Mouse (Mus musculus) lung, embryonic 15.5 days (tissue): Measurements from ENCODE around the gene Thoc6. TPM values are rescaled to one million over a fixed set of nuclear protein-coding genes. Genes with fewer than 3 reads are reported as not detected.

Source experiments
- ATAC-seq: fragments of 200-750 bp; cut with Nextera tagmentation; 2 replicates; pipeline ENCODE4 v1.8.0; 2017; ENCODE audit warnings: moderate number of reproducible peaks, borderline replicate concordance; ENCODE audit not compliant: low FRiP score, low TSS enrichment; ENCODE audit errors: extremely low read depth
- H3K27ac ChIP-seq: fragments of 300-500 bp; sonication (generic); 2 replicates; pipeline ENCODE4 v1.5.1; 2015; ENCODE audit warnings: moderate library complexity, mild to moderate bottlenecking, inconsistent platforms
- H3K27me3 ChIP-seq: fragments of 300-500 bp; sonication (generic); 2 replicates; pipeline ENCODE4 v1.6.1; 2015; ENCODE audit warnings: inconsistent platforms
- H3K36me3 ChIP-seq: fragments of 300-500 bp; sonication (generic); 2 replicates; pipeline ENCODE4 v1.6.1; 2015; ENCODE audit warnings: inconsistent platforms
- H3K4me1 ChIP-seq: fragments of 300-500 bp; sonication (generic); 2 replicates; pipeline ENCODE4 v1.6.1; 2015; ENCODE audit warnings: inconsistent platforms
- H3K4me2 ChIP-seq: fragments of 300-500 bp; sonication (generic); 2 replicates; pipeline ENCODE4 v1.6.1; 2015; ENCODE audit warnings: inconsistent platforms, mild to moderate bottlenecking, moderate library complexity
- H3K4me3 ChIP-seq: fragments of 300-500 bp; sonication (generic); 2 replicates; pipeline ENCODE4 v1.5.1; 2015; ENCODE audit warnings: mild to moderate bottlenecking, inconsistent platforms
- H3K9ac ChIP-seq: fragments of 300-500 bp; sonication (generic); 2 replicates; pipeline ENCODE4 v1.6.1; 2015; ENCODE audit warnings: inconsistent platforms
- H3K9me3 ChIP-seq: fragments of 300-500 bp; sonication (generic); 2 replicates; pipeline ENCODE4 v1.6.1; 2016; ENCODE audit warnings: inconsistent platforms
- WGBS: fragments of 180-500 bp; shearing (Covaris S2); methylation state at CpG from one replicate; pipeline ENCODE4 v1.1.7; 2015; 5-methylcytosine and 5-hydroxymethylcytosine counted together
- polyA plus RNA-seq: library from polyadenylated mRNA; unstranded; fragments of >200 nt; fragmentation: Nextera tagmentation; extraction: Ambion mirVana; gene quantifications from 2 replicates; pipeline ENCODE4 v1.2.1, GENCODE M21; 2015

The Thoc6 gene
- polyA plus RNA-seq, 1 experiment from 2014 or later: 49.1 TPM

- WGBS: 75% methylated on average over 3 of the region's 3 CpGs
- ATAC-seq: no peak
- Histone ChIP-seq H3K9me3 (no peaks in the 10 kb centered on the region), H3K4me3 (no peak overlapping the region), H3K27ac (no peak overlapping the region), H3K36me3 (no peaks in the 10 kb centered on the region), H3K9ac (no peak overlapping the region), H3K4me2 (no peak overlapping the region), H3K27me3 (peaks cover 34% of the 10 kb centered on the region), H3K4me1 (no peaks in the 10 kb centered on the region)
Observed at GRCm38 (mm10) chr17:23658450-23658849, 15.2 kb downstream of the Thoc6 start.

GRCm38 (mm10) chr17:23654410-23654809 is 19.3 kb downstream of the Thoc6 start:
- H3K4me3 ChIP-seq: no peak overlapping the region
- no peak overlapping the region for H3K4me2 ChIP-seq
- H3K27ac ChIP-seq: no peak overlapping the region
- no peaks in the 10 kb centered on the region for H3K36me3 ChIP-seq
- ATAC-seq: no peak
- no peaks in the 10 kb centered on the region for H3K9me3 ChIP-seq
- 62% methylated on average over 2 of the region's 2 CpGs for WGBS
- no peaks in the 10 kb centered on the region for H3K4me1 ChIP-seq
- H3K27me3 ChIP-seq: no peaks in the 10 kb centered on the region; the same call in none of the 2 replicates
- no peak overlapping the region for H3K9ac ChIP-seq

GRCm38 (mm10) chr17:23654001-23654400 is 19.7 kb downstream of the Thoc6 start:
- no peak overlapping the region for H3K4me2 ChIP-seq
- H3K4me3 ChIP-seq: no peak overlapping the region
- 56% methylated on average over 6 of the region's 6 CpGs for WGBS
- H3K4me1 ChIP-seq: no peaks in the 10 kb centered on the region
- no peak overlapping the region for H3K9ac ChIP-seq
- H3K27me3 ChIP-seq: no peaks in the 10 kb centered on the region; the same call in 1 of the 2 replicates
- H3K36me3 ChIP-seq: no peaks in the 10 kb centered on the region
- H3K9me3 ChIP-seq: no peaks in the 10 kb centered on the region
- no peak for ATAC-seq
- H3K27ac ChIP-seq: no peak overlapping the region

- 76% methylated on average over 2 of the region's 2 CpGs for WGBS
- Histone ChIP-seq H3K9me3 (no peaks in the 10 kb centered on the region), H3K27ac (no peak overlapping the region), H3K36me3 (no peaks in the 10 kb centered on the region), H3K9ac (no peak overlapping the region), H3K4me2 (no peak overlapping the region), H3K27me3 (no peaks in the 10 kb centered on the region; the same call in 1 of the 2 replicates), H3K4me3 (no peak overlapping the region), H3K4me1 (no peaks in the 10 kb centered on the region)
- ATAC-seq: no peak
Observed at GRCm38 (mm10) chr17:23653324-23653723, 20.4 kb downstream of the Thoc6 start.

GRCm38 (mm10) chr17:23651363-23651762 is 22.3 kb downstream of the Thoc6 start:
- Histone ChIP-seq H3K4me3 (no peak overlapping the region), H3K36me3 (no peaks in the 10 kb centered on the region), H3K9me3 (no peaks in the 10 kb centered on the region), H3K9ac (no peak overlapping the region), H3K27me3 (no peaks in the 10 kb centered on the region; the same call in 1 of the 2 replicates), H3K4me1 (no peaks in the 10 kb centered on the region), H3K27ac (no peak overlapping the region), H3K4me2 (no peak overlapping the region)
- WGBS: 74% methylated on average over 6 of the region's 6 CpGs
- no peak for ATAC-seq

- H3K36me3 ChIP-seq: no peaks in the 10 kb centered on the region
- H3K9ac ChIP-seq: no peak overlapping the region
- H3K4me1 ChIP-seq: peaks cover 5% of the 10 kb centered on the region; the same call in 1 of the 2 replicates
- no peak overlapping the region for H3K4me3 ChIP-seq
- H3K27me3 ChIP-seq: peaks cover 20% of the 10 kb centered on the region
- H3K4me2 ChIP-seq: no peak overlapping the region
- H3K27ac ChIP-seq: no peak overlapping the region
- no peaks in the 10 kb centered on the region for H3K9me3 ChIP-seq
- 39% methylated on average over 10 of the region's 10 CpGs for whole genome bisulfite sequencing
- no peak for ATAC-seq
Observed at GRCm38 (mm10) chr17:23645894-23646293, 27.8 kb downstream of the Thoc6 start.

GRCm38 (mm10) chr17:23644613-23645495 is 28.8 kb downstream of the Thoc6 start, which contains the start of gene Mmp25:
Gene Mmp25, minus strand, starts transcription at chr17:23645277.
- Histone ChIP-seq H3K36me3 (no peaks in the 10 kb centered on the region), H3K4me3 (peak within 1 kb of the TSS; percentile 44), H3K4me2 (peak within 1 kb of the TSS; percentile 80), H3K9me3 (no peaks in the 10 kb centered on the region), H3K27ac (no peak within 1 kb of the TSS), H3K4me1 (peaks cover 5% of the 10 kb centered on the region; the same call in 1 of the 2 replicates), H3K27me3 (peaks cover 20% of the 10 kb centered on the region), H3K9ac (peak within 1 kb of the TSS; percentile 28)
- under 1% methylated on average over 58 of the region's 58 CpGs for WGBS
- peak; percentile 33; the same call in 1 of the 2 replicates for ATAC-seq

- Histone ChIP-seq H3K9me3 (no peaks in the 10 kb centered on the region), H3K4me2 (no peak overlapping the region), H3K27me3 (no peaks in the 10 kb centered on the region), H3K4me1 (peaks cover 4% of the 10 kb centered on the region; the same call in 1 of the 2 replicates), H3K36me3 (no peaks in the 10 kb centered on the region), H3K27ac (no peak overlapping the region), H3K4me3 (no peak overlapping the region), H3K9ac (no peak overlapping the region)
- WGBS: 66% methylated on average over 8 of the region's 8 CpGs
- ATAC-seq: no peak
Observed at GRCm38 (mm10) chr17:23631241-23631640, 42.4 kb downstream of the Thoc6 start.

GRCm38 (mm10) chr17:23630195-23631020 is 43.3 kb downstream of the Thoc6 start:
- Histone ChIP-seq H3K4me2 (peak overlapping the region; percentile 50), H3K9ac (no peak overlapping the region), H3K4me3 (peak overlapping the region; percentile 19), H3K9me3 (no peaks in the 10 kb centered on the region), H3K27ac (no peak overlapping the region), H3K27me3 (no peaks in the 10 kb centered on the region), H3K4me1 (peaks cover 4% of the 10 kb centered on the region; the same call in 1 of the 2 replicates), H3K36me3 (no peaks in the 10 kb centered on the region)
- peak; percentile 77 for ATAC-seq
- 13% methylated on average over 22 of the region's 22 CpGs for WGBS

- no peak for ATAC-seq
- Histone ChIP-seq H3K27ac (no peak overlapping the region), H3K4me2 (no peak overlapping the region), H3K4me3 (no peak overlapping the region), H3K9ac (no peak overlapping the region), H3K36me3 (no peaks in the 10 kb centered on the region), H3K4me1 (peaks cover 4% of the 10 kb centered on the region; the same call in 1 of the 2 replicates), H3K9me3 (no peaks in the 10 kb centered on the region), H3K27me3 (no peaks in the 10 kb centered on the region)
- 22% methylated on average over 7 of the region's 7 CpGs for WGBS
Observed at GRCm38 (mm10) chr17:23627813-23628212, 45.9 kb downstream of the Thoc6 start.

- Histone ChIP-seq H3K4me3 (no peak overlapping the region), H3K27me3 (peaks cover 8% of the 10 kb centered on the region), H3K27ac (no peak overlapping the region), H3K9me3 (no peaks in the 10 kb centered on the region), H3K36me3 (no peaks in the 10 kb centered on the region), H3K9ac (no peak overlapping the region), H3K4me2 (no peak overlapping the region), H3K4me1 (no peaks in the 10 kb centered on the region)
- 51% methylated on average over 7 of the region's 7 CpGs for WGBS
- ATAC-seq: no peak
Observed at GRCm38 (mm10) chr17:23620351-23620750, 53.3 kb downstream of the Thoc6 start.
